Mouse (Mus musculus) myocyte (in vitro differentiated cells): ENCODE results near the gene Macrod2.

Experiments
- CEBPB ChIP-seq: IDR thresholded peaks from 2 replicates; pipeline ENCODE4 v1.6.1; 2011; ENCODE audit warnings: mild to moderate bottlenecking, moderate library complexity; ENCODE audit not compliant: poor library complexity, insufficient read depth, severe bottlenecking
- E2F4 ChIP-seq: IDR thresholded peaks from one replicate; pipeline ENCODE4 v1.6.1; 2011; ENCODE audit warnings: mild to moderate bottlenecking, control low read depth, moderate library complexity; ENCODE audit not compliant: insufficient read depth
- MAX ChIP-seq: IDR thresholded peaks from one replicate; pipeline ENCODE4 v1.6.1; 2011; ENCODE audit warnings: low read depth, mild to moderate bottlenecking, control low read depth
- MYOD1 ChIP-seq, 3 experiments: IDR thresholded peaks; one replicate each; pipeline ENCODE4 v1.6.1; 2011; ENCODE audit warnings: control low read depth in 2 of 3, low read depth in 2 of 3, mild to moderate bottlenecking in 2 of 3, moderate library complexity in 1 of 3; ENCODE audit not compliant: insufficient read length in 2 of 3, control insufficient read depth in 1 of 3
- MYOG ChIP-seq, 3 experiments: IDR thresholded peaks; one replicate each; pipeline ENCODE4 v1.6.1; 2011; ENCODE audit warnings: control low read depth in 2 of 3, low read depth in 2 of 3, mild to moderate bottlenecking in 2 of 3; ENCODE audit not compliant: insufficient read length in 2 of 3, control insufficient read depth in 1 of 3, insufficient read depth in 1 of 3
- POLR2A ChIP-seq: IDR thresholded peaks from one replicate; pipeline ENCODE4 v1.6.1; 2011; ENCODE audit warnings: low read depth, mild to moderate bottlenecking, control low read depth, moderate library complexity; ENCODE audit not compliant: insufficient read length
- POLR2AphosphoS2 ChIP-seq: IDR thresholded peaks from one replicate; pipeline ENCODE4 v1.6.1; 2011; ENCODE audit warnings: low read depth, control low read depth; ENCODE audit not compliant: insufficient read length
- REST ChIP-seq: IDR thresholded peaks from one replicate; pipeline ENCODE4 v1.6.1; 2011; ENCODE audit warnings: mild to moderate bottlenecking, control low read depth, moderate library complexity; ENCODE audit not compliant: insufficient read depth, insufficient read length
- SRF ChIP-seq: IDR thresholded peaks from one replicate; pipeline ENCODE4 v1.6.1; 2011; ENCODE audit warnings: low read depth; ENCODE audit not compliant: control insufficient read depth, insufficient read length
- TCF12 ChIP-seq: IDR thresholded peaks from one replicate; pipeline ENCODE4 v1.6.1; 2011; ENCODE audit warnings: mild to moderate bottlenecking, control low read depth; ENCODE audit not compliant: poor library complexity, insufficient read depth, severe bottlenecking
- TCF3 ChIP-seq: IDR thresholded peaks from one replicate; pipeline ENCODE4 v1.6.1; 2011; ENCODE audit warnings: low read depth, control low read depth; ENCODE audit not compliant: insufficient read length
- USF1 ChIP-seq: IDR thresholded peaks from one replicate; pipeline ENCODE4 v1.6.1; 2011; ENCODE audit warnings: low read depth, mild to moderate bottlenecking, control low read depth, moderate library complexity

GRCm38 (mm10) chr2:141024316-141025043 lies 629.4 kb downstream of the Macrod2 start:
- TF ChIP-seq MYOD1 (IDR thresholded peaks at IDR 0.05; ENCODE audit: control insufficient read depth in 1 of 3, insufficient read length in 2 of 3, low read depth in 2 of 3) (no peak), POLR2A (no peak), MAX (no peak), USF1 (no peak), TCF12 (no peak), POLR2AphosphoS2 (no peak), CEBPB (no peak), E2F4 (no peak), TCF3 (no peak), REST (no peak), SRF (no peak), MYOG (IDR thresholded peaks at IDR 0.05; ENCODE audit: control insufficient read depth in 1 of 3, insufficient read depth in 1 of 3, insufficient read length in 2 of 3, low read depth in 2 of 3) (no peak)
